Mouse (Mus musculus) neutrophil, adult 5-6 weeks (primary cell): Measurements from ENCODE around the gene Akain1. TPM values are rescaled to one million over a fixed set of nuclear protein-coding genes. Genes with fewer than 3 reads are reported as not detected.
A peak's percentile ranks its signal among the peaks of the same experiment; 100 is the strongest.

ENCODE experiments used
- ATAC-seq: fragments of 151-379, 151-347 bp; 2 replicates; pipeline ENCODE4 v1.8.0; 2017; ENCODE audit warnings: mild to moderate bottlenecking, moderate TSS enrichment; ENCODE audit not compliant: insufficient number of reproducible peaks, poor library complexity, low FRiP score, severe bottlenecking; ENCODE audit errors: extremely low read depth
- total RNA-seq: library from RNA; stranded (forward); fragments of 200-1000 nt; gene quantifications from 2 replicates; pipeline ENCODE4 v1.2.3, GENCODE M21; 2017

The Akain1 gene
- 0.12 and 0.23 TPM in 2 replicates for total RNA-seq

GRCm38 (mm10) chr17:69438990-69439491 is at the start of gene Akain1:
TSS of gene Akain1 (plus strand) at chr17:69439326.
- peak; percentile 66 for ATAC-seq

GRCm38 (mm10) chr17:69396147-69397033 is 42.7 kb upstream of the Akain1 start:
- peak; percentile 62; the same call in 1 of the 2 replicates for ATAC-seq

GRCm38 (mm10) chr17:69397163-69397562 is 42.0 kb upstream of the Akain1 start:
- ATAC-seq: no peak

- ATAC-seq: no peak
Measured at GRCm38 (mm10) chr17:69398092-69398491, 41.0 kb upstream of the Akain1 start.

- no peak for ATAC-seq
Measured at GRCm38 (mm10) chr17:69401146-69401545, 38.0 kb upstream of the Akain1 start.

GRCm38 (mm10) chr17:69416163-69416562 is 23.0 kb upstream of the Akain1 start:
- no peak for ATAC-seq

GRCm38 (mm10) chr17:69416920-69417661 is 22.0 kb upstream of the Akain1 start:
- peak; percentile 95 for ATAC-seq

GRCm38 (mm10) chr17:69417724-69418373 is 21.3 kb upstream of the Akain1 start:
- ATAC-seq: peak; percentile 39; the same call in 1 of the 2 replicates

GRCm38 (mm10) chr17:69421592-69421991 is 17.5 kb upstream of the Akain1 start:
- ATAC-seq: no peak

- no peak for ATAC-seq
Measured at GRCm38 (mm10) chr17:69437836-69438235, 1.3 kb upstream of the Akain1 start.

- no peak for ATAC-seq
Measured at GRCm38 (mm10) chr17:69438486-69438885, 640 bp upstream of the Akain1 start.

GRCm38 (mm10) chr17:69439571-69440480 is 700 bp downstream of the Akain1 start:
- no peak for ATAC-seq

- 0 out of 2 replicates have a peak, but pooled peaks have one; percentile 19 for ATAC-seq
Measured at GRCm38 (mm10) chr17:69441041-69441440, 1.9 kb downstream of the Akain1 start.

GRCm38 (mm10) chr17:69448679-69449078 is 9.6 kb downstream of the Akain1 start:
- ATAC-seq: no peak

GRCm38 (mm10) chr17:69461680-69462079 is 22.6 kb downstream of the Akain1 start:
- ATAC-seq: no peak

GRCm38 (mm10) chr17:69463037-69463436 is 23.9 kb downstream of the Akain1 start:
- no peak for ATAC-seq

- no peak for ATAC-seq
Measured at GRCm38 (mm10) chr17:69471171-69471570, 32.0 kb downstream of the Akain1 start.

GRCm38 (mm10) chr17:69472401-69472800 is 33.3 kb downstream of the Akain1 start:
- no peak for ATAC-seq
